Mouse (Mus musculus) heart, embryonic 11.5 days (tissue): ENCODE measurements around the gene Arf6. TPM values are rescaled to one million over a fixed set of nuclear protein-coding genes. Genes with fewer than 3 reads are reported as not detected.

Source experiments
- ATAC-seq: fragments of 200-750 bp; cut with Nextera tagmentation; replicated peaks from 2 replicates; pipeline ENCODE4 v1.8.0; 2017; ENCODE audit warnings: moderate library complexity; ENCODE audit not compliant: insufficient number of reproducible peaks, low FRiP score, low TSS enrichment
- H3K27ac ChIP-seq: fragments of 300-500 bp; sonication (generic); 2 replicates; pipeline ENCODE4 v1.5.1; 2014; ENCODE audit warnings: mild to moderate bottlenecking, low read depth, low read length
- H3K27me3 ChIP-seq: fragments of 300-500 bp; sonication (generic); 2 replicates; pipeline ENCODE4 v1.6.1; 2014; ENCODE audit warnings: mild to moderate bottlenecking, low read length, mixed read lengths; ENCODE audit not compliant: control insufficient read depth, insufficient read depth
- H3K36me3 ChIP-seq: fragments of 300-500 bp; sonication (generic); 2 replicates; pipeline ENCODE4 v1.6.1; 2014; ENCODE audit warnings: mild to moderate bottlenecking, low read length, moderate library complexity, mixed read lengths; ENCODE audit not compliant: control insufficient read depth, insufficient read depth
- H3K4me1 ChIP-seq: fragments of 300-500 bp; sonication (generic); 2 replicates; pipeline ENCODE4 v1.6.1; 2014; ENCODE audit warnings: low read length; ENCODE audit not compliant: control insufficient read depth, insufficient read depth
- H3K4me2 ChIP-seq: fragments of 300-500 bp; sonication (generic); 2 replicates; pipeline ENCODE4 v1.6.1; 2014; ENCODE audit warnings: mild to moderate bottlenecking, moderate library complexity
- H3K4me3 ChIP-seq: fragments of 300-500 bp; sonication (generic); 2 replicates; pipeline ENCODE4 v1.5.1; 2014; ENCODE audit warnings: low read depth, low read length
- H3K9ac ChIP-seq: fragments of 300-500 bp; sonication (generic); 2 replicates; pipeline ENCODE4 v1.6.1; 2014; ENCODE audit warnings: mild to moderate bottlenecking, low read depth, low read length, moderate library complexity
- H3K9me3 ChIP-seq: fragments of 300-500 bp; sonication (generic); replicated peaks from 2 replicates; pipeline ENCODE4 v1.6.1; 2016; ENCODE audit warnings: low read length; ENCODE audit not compliant: control insufficient read depth
- WGBS: fragments of 180-500 bp; shearing (Covaris S2); extraction: QIAGEN DNeasy Blood & Tissue Kit; methylation state at CpG from one replicate; pipeline ENCODE4 v1.1.7; 2014; ENCODE audit not compliant: insufficient replicate concordance; 5-methylcytosine and 5-hydroxymethylcytosine counted together
- microRNA-seq: library from miRNA; unstranded; fragments of <30 nt; microRNA quantifications from one replicate; pipeline ENCODE4, GENCODE M21; 2016; ENCODE audit warnings: borderline number of aligned reads
- polyA plus RNA-seq: library from polyadenylated mRNA; unstranded; fragments of >200 nt; fragmentation: Nextera tagmentation; extraction: Ambion mirVana; gene quantifications from 2 replicates; pipeline ENCODE4 v1.2.1, GENCODE M21; 2014

The Arf6 gene
- polyA plus RNA-seq, 1 experiment from 2014 or later, result 41.6 TPM

- Histone ChIP-seq H3K9me3 (no peaks in the 10 kb centered on the region), H3K4me1 (peaks cover 3% of the 10 kb centered on the region; the same call in 1 of the 2 replicates), H3K4me3 (no peak overlapping the region), H3K27me3 (no peaks in the 10 kb centered on the region), H3K4me2 (no peak overlapping the region), H3K27ac (0 out of 2 replicates have a peak overlapping the region, but pooled peaks have one; percentile 22), H3K9ac (no peak overlapping the region), H3K36me3 (no peaks in the 10 kb centered on the region)
- no peak for ATAC-seq
- 76% methylated on average over 20 of the region's 20 CpGs for WGBS
These were observed 51.0 kb downstream of the Arf6 start for GRCm38 (mm10) chr12:69422827-69423537.

Small RNAs within 50 kb of the gene (microRNA-seq; reads per million reads assigned to microRNA genes)
- gene Gm47299, result not detected
- gene Gm47305, result not detected

Other genes starting within 250 kb of the Arf6 start
- 1,249 and 1,400 TPM in 2 replicates for gene Rps29, start 213.0 kb upstream of the Arf6 start, polyA plus RNA-seq
- 17.1 and 20.8 TPM in 2 replicates for gene Lrr1, start 203.3 kb upstream of the Arf6 start, polyA plus RNA-seq
- gene Rpl36al, start 188.1 kb upstream of the Arf6 start, polyA plus RNA-seq, result 539 and 559 TPM in 2 replicates
- 35.3 and 37.3 TPM in 2 replicates for gene Mgat2, start 188.0 kb upstream of the Arf6 start, polyA plus RNA-seq
- 19.0 and 20.9 TPM in 2 replicates for gene Gm49383, start 175.0 kb upstream of the Arf6 start, polyA plus RNA-seq
- 6.2 and 9.2 TPM in 2 replicates for gene Dnaaf2, start 173.7 kb upstream of the Arf6 start, polyA plus RNA-seq
- 22.1 and 22.2 TPM in 2 replicates for gene Gm49384, start 167.9 kb upstream of the Arf6 start, polyA plus RNA-seq
- 20.7 and 22.2 TPM in 2 replicates for gene Pole2, start 144.0 kb upstream of the Arf6 start, polyA plus RNA-seq
- 7.7 and 8.9 TPM in 2 replicates for gene Klhdc1, start 131.0 kb upstream of the Arf6 start, polyA plus RNA-seq
- gene Klhdc2, start 75.5 kb upstream of the Arf6 start, polyA plus RNA-seq, result 151 and 157 TPM in 2 replicates
- 62.1 and 69.9 TPM in 2 replicates for gene Nemf, start 15.0 kb upstream of the Arf6 start, polyA plus RNA-seq
- 1.3 and 1.5 TPM in 2 replicates for gene Gm9887, start 308 bp downstream of the Arf6 start, polyA plus RNA-seq
- 22.8 and 25.3 TPM in 2 replicates for gene Vcpkmt, start 210.9 kb downstream of the Arf6 start, polyA plus RNA-seq